In genomic region chr2:71134041-71134505, GRCm38 (mm10) we compare ENCODE assay signal across 20 mouse cellular contexts. TPM values are rescaled to one million over a fixed set of nuclear protein-coding genes. Genes with fewer than 3 reads are reported as not detected.
DNase-seq lines count a peak whose midpoint lies in the region; ATAC-seq and TF ChIP-seq lines count a peak whose summit lies in the region.
"Had no signal": no experiment of that assay in that cellular context is flagged by ENCODE, and none has a peak within 500 bp of the region (broad histone marks: within the 10 kb centered on the region; RNA-seq: fewer than 3 reads in every experiment).

No protein-coding gene starts in this region.

- no peak for TF ChIP-seq CTCF in intestine, postnatal 0 days (IDR thresholded peaks at IDR 0.05; ENCODE audit: low read depth)

- no peak overlapping the region for H3K4me2 ChIP-seq in intestine, postnatal 0 days (replicated peaks; ENCODE audit: low read depth)
- H3K4me2 ChIP-seq in intestine, embryonic 15.5 days (replicated peaks), result no peak overlapping the region
- no peak overlapping the region for H3K4me2 ChIP-seq in lung, embryonic 16.5 days (ENCODE audit: low read depth, low read length)
- H3K4me2 ChIP-seq: embryonic facial prominence, embryonic 13.5 days; heart, embryonic 12.5 days had no signal

- peaks cover 8% of the 10 kb centered on the region; the same call in 1 of the 2 replicates for H3K36me3 ChIP-seq in intestine, postnatal 0 days (ENCODE audit: control insufficient read depth, insufficient read depth)
- no peaks in the 10 kb centered on the region for H3K36me3 ChIP-seq in intestine, embryonic 15.5 days
- no peaks in the 10 kb centered on the region for H3K36me3 ChIP-seq in lung, embryonic 16.5 days (ENCODE audit: control insufficient read depth, insufficient read depth, low read length)
- H3K36me3 ChIP-seq: G1E; heart, embryonic 12.5 days had no signal

- WGBS in intestine, postnatal 0 days, result 77% methylated on average over 9 of the region's 9 CpGs
- WGBS in intestine, embryonic 15.5 days, result 84% methylated on average over 9 of the region's 9 CpGs
- 54% methylated on average over 9 of the region's 9 CpGs for WGBS in lung, embryonic 16.5 days

- DNase-seq in MEL-GATA-1-ER (ENCODE audit: extremely low read depth, low read depth), result peak; percentile 80
- peak; percentile 89 for DNase-seq in c-Kit-positive CD71-positive TER-119-negative erythroid progenitor cells, embryonic 14.5 days (ENCODE audit: low read depth)
- no peak for DNase-seq in gastrocnemius, postnatal 10 days
- DNase-seq in right cerebral cortex, postnatal 36 days (ENCODE audit: low spot score in 2 of 2), result no peak
- DNase-seq in kidney, adult 11 months, result no peak
- DNase-seq: cerebellum, postnatal 25 days; gastrocnemius, postnatal 14 days; heart, postnatal 4 days; kidney, postnatal 25 days; left cerebral cortex, postnatal 4 days; right cerebral cortex, postnatal 14 days; thymus, adult 18-20 months had no signal

- H3K27ac ChIP-seq in intestine, postnatal 0 days (ENCODE audit: low read depth, low read length), result no peak overlapping the region
- H3K27ac ChIP-seq in intestine, embryonic 15.5 days, result no peak overlapping the region
- peak overlapping the region; percentile 56 for H3K27ac ChIP-seq in lung, embryonic 16.5 days (ENCODE audit: low read length)
- H3K27ac ChIP-seq: embryonic facial prominence, embryonic 13.5 days had no signal

- H3K4me1 ChIP-seq in intestine, postnatal 0 days (replicated peaks; ENCODE audit: control insufficient read depth, insufficient read depth, low read length), result no peaks in the 10 kb centered on the region
- no peaks in the 10 kb centered on the region for H3K4me1 ChIP-seq in intestine, embryonic 15.5 days (replicated peaks)
- H3K4me1 ChIP-seq in lung, embryonic 16.5 days (replicated peaks; ENCODE audit: control insufficient read depth, insufficient read depth, low read length), result peaks cover 8% of the 10 kb centered on the region; the same call in 1 of the 2 replicates
- H3K4me1 ChIP-seq: embryonic facial prominence, embryonic 13.5 days had no signal

- H3K9ac ChIP-seq in intestine, postnatal 0 days (ENCODE audit: low read depth, low read length), result no peak overlapping the region
- H3K9ac ChIP-seq in intestine, embryonic 15.5 days, result no peak overlapping the region
- no peak overlapping the region for H3K9ac ChIP-seq in lung, embryonic 16.5 days (ENCODE audit: low read length)
- H3K9ac ChIP-seq: embryonic facial prominence, embryonic 13.5 days; heart, embryonic 12.5 days had no signal

- H3K27me3 ChIP-seq in intestine, postnatal 0 days (replicated peaks; ENCODE audit: control insufficient read depth, insufficient read depth, low read length), result no peaks in the 10 kb centered on the region
- H3K27me3 ChIP-seq in intestine, embryonic 15.5 days (replicated peaks), result no peaks in the 10 kb centered on the region
- no peaks in the 10 kb centered on the region for H3K27me3 ChIP-seq in lung, embryonic 16.5 days (ENCODE audit: control insufficient read depth, insufficient read depth, low read depth, low read length)
- H3K27me3 ChIP-seq: embryonic facial prominence, embryonic 13.5 days had no signal

- H3K4me3 ChIP-seq in intestine, postnatal 0 days (ENCODE audit: low read depth, low read length), result no peak overlapping the region
- H3K4me3 ChIP-seq in intestine, embryonic 15.5 days (replicated peaks), result no peak overlapping the region
- no peak overlapping the region for H3K4me3 ChIP-seq in lung, embryonic 16.5 days (ENCODE audit: low read length)
- H3K4me3 ChIP-seq: embryonic facial prominence, embryonic 13.5 days; heart, embryonic 12.5 days had no signal

- no peaks in the 10 kb centered on the region for H3K9me3 ChIP-seq in intestine, postnatal 0 days (ENCODE audit: control insufficient read depth)
- no peaks in the 10 kb centered on the region for H3K9me3 ChIP-seq in intestine, embryonic 15.5 days
- H3K9me3 ChIP-seq in lung, embryonic 16.5 days (ENCODE audit: control insufficient read depth, low read length), result no peaks in the 10 kb centered on the region
- H3K9me3 ChIP-seq: embryonic facial prominence, embryonic 13.5 days; G1E had no signal

- 0 out of 2 replicates have a peak, but pooled peaks have one; percentile 31 for ATAC-seq in intestine, postnatal 0 days
- no peak for ATAC-seq in intestine, embryonic 15.5 days
- ATAC-seq in lung, embryonic 16.5 days (ENCODE audit: low read depth), result peak; percentile 92
- ATAC-seq: forebrain, embryonic 14.5 days had no signal

RNA-seq across cellular contexts. Expression of gene Cybrd1, which starts 16.4 kb away (rescaled TPM):
- 7.1 and 7.7 TPM in 2 replicates for polyA plus RNA-seq in intestine, postnatal 0 days (2015; fragmentation: Nextera tagmentation; extraction: Ambion mirVana)
- 6.6 and 6.8 TPM in 2 replicates for polyA plus RNA-seq in intestine, embryonic 15.5 days (2015; fragmentation: Nextera tagmentation; extraction: Ambion mirVana)
- polyA plus RNA-seq in lung, embryonic 16.5 days (2015; fragmentation: Nextera tagmentation; extraction: Ambion mirVana), result 4.6 and 5.1 TPM in 2 replicates
- total RNA-seq in gastrocnemius, postnatal 10 days (2021), result 1 to 10 TPM; 3.0 to 4.1 TPM
- polyA plus RNA-seq: C2C12, G1E had no signal

Comparison
In these comparisons a context has a peak if more than half of its experiments do, and no peak if none do; other contexts are left out.
1. DNase-seq: peak in MEL-GATA-1-ER (single experiment) and c-Kit-positive CD71-positive TER-119-negative erythroid progenitor cells, embryonic 14.5 days (single experiment); none in gastrocnemius, postnatal 10 days (single experiment), right cerebral cortex, postnatal 36 days (0 of 2) and kidney, adult 11 months (single experiment).